Mouse (Mus musculus): ENCODE measurements at regions not wholly inside any gene's neighbourhood (a gene's known extent, or its start where the extent isn't known, plus 50 kb on each side); places are given as distances from the start of the nearest gene placed in this dataset.
A peak's percentile ranks its signal among the peaks of the same experiment; 100 is the strongest.

DNA sequence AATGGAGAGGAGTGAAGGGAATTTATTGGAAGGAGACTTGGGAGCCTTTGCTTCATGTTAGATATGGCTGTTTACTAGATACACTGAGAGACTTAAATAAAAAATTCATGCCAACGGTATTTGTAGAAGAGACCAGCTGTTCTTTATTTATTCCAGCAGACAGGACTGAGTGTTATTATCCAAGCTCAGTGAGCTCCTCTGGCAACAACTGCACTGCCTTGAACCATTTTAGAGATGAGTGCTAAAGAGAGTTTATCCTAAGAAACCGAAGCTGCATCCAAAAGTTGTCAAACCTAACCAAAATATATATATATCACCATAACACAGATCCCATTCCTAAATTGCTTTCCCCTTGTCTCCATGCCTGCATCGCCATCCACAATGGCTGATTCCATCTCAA is 247.0 kb downstream of the Gm11361 start:
- WGBS = 81% methylated on average over 3 of the region's 3 CpGs
- Histone ChIP-seq H3K36me3 (ENCODE audit: control insufficient read depth, insufficient read depth, low read length) (no peaks in the 10 kb centered on the region), H3K9ac (ENCODE audit: low read depth, low read length) (no peak overlapping the region)

DNA sequence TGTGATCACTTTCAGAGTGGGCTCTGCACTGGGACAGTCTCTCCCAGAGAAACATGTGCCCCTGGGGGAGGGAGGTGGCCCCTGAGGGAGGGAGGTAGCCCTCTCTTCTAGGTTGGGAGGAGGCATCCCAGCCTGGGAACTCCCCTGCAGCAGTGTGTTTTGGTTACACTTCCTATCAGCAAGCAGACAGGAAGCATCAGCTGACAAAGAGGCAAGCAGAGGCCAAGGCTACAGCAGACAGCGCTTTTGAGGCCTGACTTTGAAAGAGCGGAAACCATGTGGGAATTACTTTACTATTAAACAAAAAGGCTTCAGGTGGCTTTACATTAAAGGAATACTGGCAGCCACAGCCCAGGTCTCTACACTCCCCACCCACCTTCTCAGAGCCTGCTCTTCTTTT is 244.8 kb downstream of the Gm11361 start:
- H3K9ac ChIP-seq (ENCODE audit: low read depth, low read length) = no peak overlapping the region
- WGBS = 68% methylated on average over 2 of the region's 2 CpGs
- H3K4me2 ChIP-seq (ENCODE audit: low read length) = no peak overlapping the region

More for the DNA sequence above, 247.0 kb downstream of the Gm11361 start:
- no peak for ATAC-seq
- Histone ChIP-seq H3K9me3 (ENCODE audit: control insufficient read depth, low read length) (no peaks in the 10 kb centered on the region), H3K4me3 (ENCODE audit: low read length) (no peak overlapping the region), H3K27me3 (replicated peaks; ENCODE audit: control insufficient read depth, insufficient read depth, low read length) (no peaks in the 10 kb centered on the region), H3K4me2 (ENCODE audit: low read length) (no peak overlapping the region), H3K4me1 (ENCODE audit: control insufficient read depth, insufficient read depth, low read depth, low read length) (no peaks in the 10 kb centered on the region), H3K27ac (ENCODE audit: low read depth, low read length) (no peak overlapping the region)

DNA sequence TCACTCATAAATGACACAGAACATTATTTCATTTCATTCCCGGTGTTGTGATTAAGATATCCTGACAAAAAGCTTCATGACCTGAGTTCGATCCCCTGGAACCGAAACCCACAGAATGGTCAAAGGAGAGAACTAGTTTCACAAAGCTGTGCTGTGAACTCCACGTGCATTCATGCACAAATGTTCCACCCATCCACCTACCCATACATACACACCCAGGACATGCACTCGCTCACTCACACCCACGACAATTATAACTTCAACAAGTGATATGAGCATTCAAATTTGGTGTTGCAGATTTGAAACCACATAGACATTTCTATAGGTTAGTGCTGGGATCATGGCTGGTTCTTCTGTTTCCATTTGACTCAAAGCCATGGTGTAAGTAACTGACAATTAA is 243.4 kb downstream of the Gm11361 start:
- 92% methylated on average over 6 of the region's 6 CpGs for WGBS
- Histone ChIP-seq H3K4me3 (ENCODE audit: low read length) (no peak overlapping the region), H3K27me3 (replicated peaks; ENCODE audit: control insufficient read depth, insufficient read depth, low read length) (no peaks in the 10 kb centered on the region), H3K36me3 (ENCODE audit: control insufficient read depth, insufficient read depth, low read length) (no peaks in the 10 kb centered on the region), H3K4me2 (ENCODE audit: low read length) (no peak overlapping the region), H3K9me3 (ENCODE audit: control insufficient read depth, low read length) (no peaks in the 10 kb centered on the region), H3K4me1 (ENCODE audit: control insufficient read depth, insufficient read depth, low read depth, low read length) (no peaks in the 10 kb centered on the region), H3K27ac (ENCODE audit: low read depth, low read length) (no peak overlapping the region), H3K9ac (ENCODE audit: low read depth, low read length) (no peak overlapping the region)
- no peak for ATAC-seq

More for the DNA sequence above, 244.8 kb downstream of the Gm11361 start:
- H3K27ac ChIP-seq (ENCODE audit: low read depth, low read length) = no peak overlapping the region
- H3K27me3 ChIP-seq (replicated peaks; ENCODE audit: control insufficient read depth, insufficient read depth, low read length) = no peaks in the 10 kb centered on the region
- no peak overlapping the region for H3K4me3 ChIP-seq (ENCODE audit: low read length)
- no peaks in the 10 kb centered on the region for H3K36me3 ChIP-seq (ENCODE audit: control insufficient read depth, insufficient read depth, low read length)
- H3K9me3 ChIP-seq (ENCODE audit: control insufficient read depth, low read length) = no peaks in the 10 kb centered on the region
- H3K4me1 ChIP-seq (ENCODE audit: control insufficient read depth, insufficient read depth, low read depth, low read length) = no peaks in the 10 kb centered on the region
- no peak for ATAC-seq

DNA sequence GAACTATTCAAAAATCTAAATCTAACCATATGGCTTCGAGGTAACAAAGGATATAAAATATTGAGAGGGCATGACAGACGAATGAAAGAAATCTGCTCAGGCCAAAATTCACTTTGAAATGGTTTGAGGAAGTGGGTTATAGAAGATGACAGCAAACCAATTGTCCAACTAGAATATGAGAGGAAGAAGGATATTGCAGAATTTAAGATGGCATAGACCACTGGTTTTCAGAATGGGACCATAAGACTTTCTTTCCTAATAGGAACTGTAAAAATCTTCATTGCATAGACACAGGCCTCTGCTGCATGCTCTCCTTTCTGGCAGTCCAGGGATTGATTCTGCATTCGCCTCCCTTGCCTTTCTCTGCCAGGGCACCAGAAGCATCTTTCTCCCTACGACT is 240.2 kb downstream of the Gm11361 start:
- Histone ChIP-seq H3K36me3 (ENCODE audit: control insufficient read depth, insufficient read depth, low read length) (no peaks in the 10 kb centered on the region), H3K9me3 (ENCODE audit: control insufficient read depth, low read length) (no peaks in the 10 kb centered on the region), H3K4me1 (ENCODE audit: control insufficient read depth, insufficient read depth, low read depth, low read length) (no peaks in the 10 kb centered on the region), H3K4me2 (ENCODE audit: low read length) (no peak overlapping the region), H3K4me3 (ENCODE audit: low read length) (no peak overlapping the region), H3K9ac (ENCODE audit: low read depth, low read length) (no peak overlapping the region), H3K27me3 (replicated peaks; ENCODE audit: control insufficient read depth, insufficient read depth, low read length) (no peaks in the 10 kb centered on the region), H3K27ac (ENCODE audit: low read depth, low read length) (no peak overlapping the region)
- no peak for ATAC-seq
- WGBS = 90% methylated on average over 4 of the region's 4 CpGs

DNA sequence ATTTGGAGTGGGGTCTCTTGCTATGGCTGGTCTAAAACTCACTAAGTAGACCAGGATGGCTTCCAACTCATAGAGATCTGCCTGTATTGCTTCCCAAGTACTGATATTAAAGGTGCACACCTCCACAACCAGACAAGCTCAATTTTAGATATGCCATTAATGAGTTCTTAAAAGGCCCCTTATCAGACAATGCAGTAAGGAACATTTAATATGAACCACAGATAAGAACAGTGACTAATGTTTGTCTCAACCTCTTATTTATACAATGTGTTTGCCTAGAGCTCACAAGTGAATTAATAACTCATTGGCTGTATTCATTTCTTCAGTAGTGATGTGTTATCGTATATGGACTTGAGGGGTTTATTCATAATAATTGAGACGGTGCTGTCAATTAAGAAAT is 234.7 kb downstream of the Gm11361 start:
- H3K4me3 ChIP-seq (ENCODE audit: low read length) = no peak overlapping the region
- no peaks in the 10 kb centered on the region for H3K9me3 ChIP-seq (ENCODE audit: control insufficient read depth, low read length)
- no peak overlapping the region for H3K9ac ChIP-seq (ENCODE audit: low read depth, low read length)
- H3K27ac ChIP-seq (ENCODE audit: low read depth, low read length) = no peak overlapping the region
- no peak for ATAC-seq
- 82% methylated on average over 2 of the region's 2 CpGs for WGBS
- H3K27me3 ChIP-seq (replicated peaks; ENCODE audit: control insufficient read depth, insufficient read depth, low read length) = no peaks in the 10 kb centered on the region
- H3K4me1 ChIP-seq (ENCODE audit: control insufficient read depth, insufficient read depth, low read depth, low read length) = no peaks in the 10 kb centered on the region
- no peak overlapping the region for H3K4me2 ChIP-seq (ENCODE audit: low read length)
- no peaks in the 10 kb centered on the region for H3K36me3 ChIP-seq (ENCODE audit: control insufficient read depth, insufficient read depth, low read length)

DNA sequence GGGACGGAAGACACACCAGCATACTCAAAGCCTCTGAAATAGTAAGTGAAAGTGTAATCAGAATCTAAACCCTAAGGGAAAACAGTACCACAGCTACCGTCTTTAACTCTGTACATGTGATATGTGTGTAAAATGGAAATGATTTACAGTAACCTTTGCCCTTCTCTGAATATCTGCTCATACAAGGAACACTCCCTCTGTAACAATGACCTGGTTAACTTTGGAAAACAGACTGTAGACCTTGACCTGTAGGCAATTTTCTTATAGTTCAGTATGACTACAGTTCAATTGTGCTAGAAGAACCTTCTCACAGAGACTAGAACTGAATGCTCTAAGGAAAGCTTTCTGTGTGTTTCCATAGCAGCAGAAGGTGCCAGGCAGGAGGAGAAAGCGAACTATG is 226.4 kb downstream of the Gm11361 start:
- no peaks in the 10 kb centered on the region for H3K4me1 ChIP-seq (ENCODE audit: control insufficient read depth, insufficient read depth, low read depth, low read length)
- H3K4me3 ChIP-seq (ENCODE audit: low read length) = no peak overlapping the region
- no peaks in the 10 kb centered on the region for H3K36me3 ChIP-seq (ENCODE audit: control insufficient read depth, insufficient read depth, low read length)
- no peak overlapping the region for H3K4me2 ChIP-seq (ENCODE audit: low read length)
- WGBS = 63% methylated on average over 3 of the region's 3 CpGs
- no peak for ATAC-seq
- H3K27ac ChIP-seq (ENCODE audit: low read depth, low read length) = no peak overlapping the region
- no peaks in the 10 kb centered on the region for H3K27me3 ChIP-seq (replicated peaks; ENCODE audit: control insufficient read depth, insufficient read depth, low read length)
- H3K9me3 ChIP-seq (ENCODE audit: control insufficient read depth, low read length) = no peaks in the 10 kb centered on the region
- no peak overlapping the region for H3K9ac ChIP-seq (ENCODE audit: low read depth, low read length)

DNA sequence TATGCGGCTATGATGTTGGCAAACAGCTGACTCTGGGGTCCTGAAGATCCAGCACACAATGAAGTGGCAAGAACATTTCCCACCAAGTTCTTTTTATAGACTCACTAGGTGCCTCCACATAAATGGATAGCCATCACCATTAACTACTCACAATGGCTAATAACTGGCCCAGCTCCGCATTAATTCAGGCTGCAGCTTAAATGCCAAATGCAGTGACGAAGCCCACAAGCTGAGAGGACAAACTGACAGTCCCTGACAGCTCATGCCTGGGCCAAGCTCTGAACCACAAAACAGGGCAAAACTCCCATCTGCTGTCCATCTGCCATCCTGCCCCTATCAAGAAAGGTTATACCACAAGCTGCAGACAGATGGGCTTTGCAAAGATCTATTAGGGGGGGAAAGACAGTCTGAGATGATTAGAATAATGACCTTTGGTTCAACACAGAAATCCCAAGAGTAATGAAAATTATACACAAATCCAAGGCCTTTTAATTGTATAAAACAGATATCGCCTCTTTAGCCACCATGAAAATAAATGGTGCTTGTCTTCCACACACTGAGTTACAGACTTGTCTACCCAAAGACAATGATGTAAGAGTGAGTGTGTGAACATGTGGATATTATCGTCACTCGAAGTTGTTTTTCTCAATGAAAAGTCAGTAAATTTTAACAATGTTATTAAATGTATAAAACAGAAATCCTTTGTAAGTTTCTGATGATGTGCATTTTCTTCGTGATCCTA is 224.1 kb downstream of the Gm11361 start:
- no peaks in the 10 kb centered on the region; the same call in 1 of the 2 replicates for H3K9me3 ChIP-seq (ENCODE audit: control insufficient read depth, low read length)
- H3K4me3 ChIP-seq (ENCODE audit: low read length) = no peak overlapping the region
- H3K4me2 ChIP-seq (ENCODE audit: low read length) = no peak overlapping the region
- no peaks in the 10 kb centered on the region for H3K4me1 ChIP-seq (ENCODE audit: control insufficient read depth, insufficient read depth, low read depth, low read length)
- 50% methylated on average over 7 of the region's 7 CpGs for WGBS
- H3K27me3 ChIP-seq (replicated peaks; ENCODE audit: control insufficient read depth, insufficient read depth, low read length) = no peaks in the 10 kb centered on the region
- no peaks in the 10 kb centered on the region for H3K36me3 ChIP-seq (ENCODE audit: control insufficient read depth, insufficient read depth, low read length)
- H3K27ac ChIP-seq (ENCODE audit: low read depth, low read length) = no peak overlapping the region
- H3K9ac ChIP-seq (ENCODE audit: low read depth, low read length) = no peak overlapping the region
- peak; percentile 93 for ATAC-seq

DNA sequence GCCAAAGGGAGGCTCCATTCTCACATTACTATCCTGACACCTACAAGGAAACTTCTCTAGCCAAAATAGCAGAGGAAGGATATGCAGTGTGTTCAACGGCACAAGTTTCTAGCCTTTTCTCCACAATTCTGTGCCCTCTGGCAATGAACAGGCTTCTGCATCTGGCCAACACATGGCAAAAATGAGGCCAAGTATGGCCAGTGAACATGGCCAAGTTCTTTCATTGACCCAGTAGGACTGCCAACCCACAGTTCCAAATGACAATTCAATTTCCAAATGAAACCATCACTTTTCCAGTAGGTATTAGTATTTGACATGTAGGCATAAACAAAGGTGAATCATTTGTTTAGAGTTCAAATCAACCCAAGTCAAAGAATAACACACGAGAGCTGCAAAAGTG is 208.8 kb downstream of the Gm11361 start:
- Histone ChIP-seq H3K9me3 (ENCODE audit: control insufficient read depth, low read length) (no peaks in the 10 kb centered on the region), H3K4me3 (ENCODE audit: low read length) (no peak overlapping the region), H3K4me2 (ENCODE audit: low read length) (no peak overlapping the region), H3K9ac (ENCODE audit: low read depth, low read length) (no peak overlapping the region), H3K27ac (ENCODE audit: low read depth, low read length) (no peak overlapping the region), H3K27me3 (replicated peaks; ENCODE audit: control insufficient read depth, insufficient read depth, low read length) (no peaks in the 10 kb centered on the region), H3K4me1 (ENCODE audit: control insufficient read depth, insufficient read depth, low read depth, low read length) (no peaks in the 10 kb centered on the region), H3K36me3 (ENCODE audit: control insufficient read depth, insufficient read depth, low read length) (no peaks in the 10 kb centered on the region)
- ATAC-seq = no peak
- 87% methylated on average over 2 of the region's 2 CpGs for WGBS

DNA sequence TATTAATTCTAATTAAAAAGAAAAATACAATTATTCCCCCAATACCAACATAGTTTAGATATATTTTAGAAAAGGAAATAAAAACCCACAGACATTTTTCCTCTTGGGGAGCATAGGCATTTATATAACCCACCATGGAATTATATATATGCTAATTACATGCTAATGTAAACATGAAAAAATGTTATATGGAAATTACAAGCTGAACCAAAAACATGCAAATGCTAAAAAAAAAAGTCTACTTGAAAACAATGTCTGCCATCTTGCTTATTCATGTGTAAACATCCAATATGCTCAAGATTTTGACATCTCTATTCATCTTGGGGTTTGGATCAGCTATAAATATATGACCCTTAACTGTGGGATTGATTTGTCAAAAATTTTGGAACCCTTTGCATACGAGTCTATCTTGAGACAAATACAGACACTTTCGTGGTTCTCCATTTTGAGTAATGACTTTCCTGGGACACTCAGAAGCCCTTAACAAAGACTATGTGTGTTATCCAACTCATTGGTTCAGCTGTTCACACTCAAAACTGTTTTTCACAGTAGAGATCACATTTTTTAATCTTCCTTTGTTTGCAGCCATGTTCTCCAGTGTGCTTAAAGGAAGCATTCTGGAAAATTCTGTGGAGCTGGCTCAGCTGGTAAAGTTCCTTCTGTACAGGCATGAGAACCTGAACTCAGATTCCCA is 208.0 kb downstream of the Gm11361 start:
- ATAC-seq = no peak
- Histone ChIP-seq H3K4me2 (ENCODE audit: low read length) (no peak overlapping the region), H3K27me3 (replicated peaks; ENCODE audit: control insufficient read depth, insufficient read depth, low read length) (no peaks in the 10 kb centered on the region), H3K9ac (ENCODE audit: low read depth, low read length) (no peak overlapping the region), H3K9me3 (ENCODE audit: control insufficient read depth, low read length) (no peaks in the 10 kb centered on the region), H3K4me3 (ENCODE audit: low read length) (no peak overlapping the region), H3K36me3 (ENCODE audit: control insufficient read depth, insufficient read depth, low read length) (no peaks in the 10 kb centered on the region), H3K27ac (ENCODE audit: low read depth, low read length) (0 out of 2 replicates have a peak overlapping the region, but pooled peaks have one; percentile 17), H3K4me1 (ENCODE audit: control insufficient read depth, insufficient read depth, low read depth, low read length) (no peaks in the 10 kb centered on the region)
- WGBS = 49% methylated on average over 2 of the region's 2 CpGs
